Mouse (Mus musculus) embryo, embryonic 11 days (tissue): ENCODE results near the gene Rtp3.

ENCODE experiments used
- DNase-seq: peaks from one replicate; pipeline ENCODE4 v3.0.0-alpha.2; 2015

Rtp3 gene

GRCm38 (mm10) chr9:110965910-110966231 lies 24.5 kb downstream of the Rtp3 start:
- no peak for DNase-seq

- DNase-seq: no peak
Measured at GRCm38 (mm10) chr9:110965062-110965909, 25.1 kb downstream of the Rtp3 start.

- no peak for DNase-seq
Measured at GRCm38 (mm10) chr9:110963566-110964115, 26.7 kb downstream of the Rtp3 start.

- no peak for DNase-seq
Measured at GRCm38 (mm10) chr9:110961386-110961785, 29.0 kb downstream of the Rtp3 start.

GRCm38 (mm10) chr9:110960230-110961149 lies 29.9 kb downstream of the Rtp3 start:
- no peak for DNase-seq

GRCm38 (mm10) chr9:110959669-110960068 lies 30.7 kb downstream of the Rtp3 start:
- no peak for DNase-seq

- no peak for DNase-seq
Measured at GRCm38 (mm10) chr9:110955962-110956361, 34.4 kb downstream of the Rtp3 start.

- DNase-seq: no peak
Measured at GRCm38 (mm10) chr9:110954681-110955445, 35.5 kb downstream of the Rtp3 start.

- DNase-seq: peak; percentile 86
Measured at GRCm38 (mm10) chr9:110953550-110954461, 36.6 kb downstream of the Rtp3 start.

- DNase-seq: no peak
Measured at GRCm38 (mm10) chr9:110952931-110953549, 37.3 kb downstream of the Rtp3 start.

- DNase-seq: no peak
Measured at GRCm38 (mm10) chr9:110952398-110952797, 38.0 kb downstream of the Rtp3 start.

GRCm38 (mm10) chr9:110951866-110952265 lies 38.5 kb downstream of the Rtp3 start:
- DNase-seq: no peak

GRCm38 (mm10) chr9:110951397-110951796 lies 39.0 kb downstream of the Rtp3 start, which contains the start of gene Lrrc2:
Gene Lrrc2, plus strand, starts transcription at chr9:110951545.
- no peak for DNase-seq

GRCm38 (mm10) chr9:110950109-110950508 lies 40.3 kb downstream of the Rtp3 start:
- no peak for DNase-seq

GRCm38 (mm10) chr9:110948813-110949310 lies 41.5 kb downstream of the Rtp3 start:
- no peak for DNase-seq

- DNase-seq: no peak
Measured at GRCm38 (mm10) chr9:110947900-110948299, 42.5 kb downstream of the Rtp3 start.

GRCm38 (mm10) chr9:110947261-110947661 lies 43.1 kb downstream of the Rtp3 start:
- DNase-seq: no peak

GRCm38 (mm10) chr9:110946548-110947044 lies 43.8 kb downstream of the Rtp3 start:
- peak; percentile 49 for DNase-seq

GRCm38 (mm10) chr9:110945926-110946325 lies 44.5 kb downstream of the Rtp3 start, which contains the start of gene Tdgf1:
Gene Tdgf1, minus strand, starts transcription at chr9:110946158.
- no peak for DNase-seq

- peak; percentile 39 for DNase-seq
Measured at GRCm38 (mm10) chr9:110945343-110945742, 45.0 kb downstream of the Rtp3 start.

- peak; percentile 54 for DNase-seq
Measured at GRCm38 (mm10) chr9:110944265-110944664, 46.1 kb downstream of the Rtp3 start.
